Mouse (Mus musculus) testis, postnatal 10 days (tissue): ENCODE data around the gene Lrpprc.
A peak's percentile ranks its signal among the peaks of the same experiment; 100 is the strongest.
"Not testable (repeated sequence)": the region's sequence is repeated elsewhere in the genome, so short reads cannot be mapped to it uniquely, and the experiment has no call there.

Experiments used
- DNase-seq: peaks from one replicate; pipeline ENCODE4 v3.0.0; 2021; ENCODE audit warnings: low spot score

The Lrpprc gene

DNA sequence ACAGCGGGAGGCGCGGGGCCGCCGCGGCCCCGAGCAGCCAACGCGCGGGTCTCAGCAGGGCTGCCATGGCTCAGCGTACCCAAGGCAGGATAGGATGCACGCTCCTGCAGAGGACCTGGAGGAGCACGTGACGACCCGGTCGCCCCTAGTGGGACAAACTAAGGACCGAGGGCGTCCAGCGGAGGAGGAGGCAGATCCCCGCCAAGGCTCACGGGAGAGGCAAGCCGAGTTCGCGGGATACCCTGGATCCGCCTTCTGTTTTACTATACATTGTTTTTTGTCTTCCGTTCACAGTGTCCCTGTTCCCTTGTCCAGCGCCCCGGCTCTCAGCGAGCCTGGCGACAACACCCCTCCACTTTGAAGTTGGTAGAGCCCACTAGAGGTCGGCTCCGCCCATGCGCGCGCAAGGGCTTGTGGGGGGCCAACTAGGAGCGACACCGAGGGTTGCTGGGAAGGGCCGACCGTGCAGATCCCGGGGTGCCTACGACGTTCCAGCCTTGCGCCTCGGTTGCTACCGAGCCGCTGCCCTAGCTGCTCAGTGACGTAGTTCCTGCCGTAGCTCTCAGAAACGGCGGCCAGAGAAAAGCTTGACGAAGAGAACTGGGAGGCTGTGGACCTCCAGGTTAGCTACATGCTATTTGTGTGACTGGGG is at the start of gene Lrpprc:
Gene Lrpprc, minus strand, starts transcription at position 343 of the 652 bp plus-strand sequence.
- DNase-seq = peak; percentile 97

DNA sequence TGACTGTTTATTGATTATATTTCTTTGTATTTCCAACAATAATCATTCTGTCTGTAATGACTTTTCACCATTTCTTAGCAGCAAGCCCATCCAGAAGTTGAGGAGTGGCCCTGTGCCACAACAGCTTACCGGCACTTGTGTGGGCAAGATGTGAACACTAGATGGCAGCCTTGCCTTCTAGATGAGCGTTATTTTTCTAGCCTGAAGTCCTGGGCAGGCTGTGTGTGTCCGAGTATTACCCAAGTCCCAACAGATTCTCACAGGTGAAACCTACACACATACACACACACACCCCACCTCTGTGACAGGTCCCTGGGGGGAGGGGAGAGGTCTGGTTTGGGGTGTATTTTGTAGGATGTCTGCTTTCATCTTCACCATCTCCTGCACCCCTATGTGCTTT is 47.2 kb upstream of the Lrpprc start:
- peak; percentile 77 for DNase-seq

GRCm38 (mm10) chr17:84835249-84835648 is 44.7 kb upstream of the Lrpprc start:
- no peak for DNase-seq

DNA sequence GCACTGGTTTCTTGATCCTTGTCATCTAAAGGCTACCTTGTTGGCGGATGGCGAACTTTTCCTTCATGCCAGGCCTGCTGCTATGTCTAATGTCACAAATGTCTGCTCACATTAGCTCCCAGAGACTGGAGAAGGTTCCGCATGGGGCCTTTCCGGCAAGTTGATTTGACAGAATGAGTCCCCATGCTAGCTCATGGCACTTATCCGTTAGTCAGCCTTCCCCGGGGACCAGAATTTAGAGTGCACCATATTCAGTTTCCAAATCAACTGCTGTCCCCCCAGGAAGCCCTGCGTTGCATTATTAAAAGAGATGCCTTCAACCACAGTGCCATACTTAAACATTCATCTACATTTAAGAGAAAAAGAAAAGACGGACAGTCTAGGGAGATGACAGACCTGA is 41.8 kb upstream of the Lrpprc start:
- no peak for DNase-seq

- no peak for DNase-seq
These were observed 37.7 kb upstream of the Lrpprc start for GRCm38 (mm10) chr17:84828301-84828700.

DNA sequence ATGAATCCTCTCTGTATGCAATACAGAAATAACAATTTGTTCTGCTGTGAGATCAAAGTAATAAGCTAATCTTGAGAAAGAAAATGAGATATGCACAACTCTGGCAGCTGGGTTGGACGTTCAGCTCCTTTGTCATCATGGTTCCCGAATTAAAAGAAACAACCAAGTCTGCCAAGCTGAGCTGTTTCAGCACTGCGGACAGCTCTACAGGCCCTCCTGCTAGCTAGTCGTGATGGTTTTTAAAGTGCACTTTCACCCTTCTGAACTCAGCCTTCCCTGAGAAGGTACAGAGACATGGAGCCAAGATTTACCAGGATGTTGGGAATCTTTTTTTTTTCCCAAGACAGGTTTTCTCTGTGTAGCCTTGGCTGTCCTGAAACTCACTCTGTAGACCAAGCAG is 30.0 kb upstream of the Lrpprc start:
- peak; percentile 61 for DNase-seq

DNA sequence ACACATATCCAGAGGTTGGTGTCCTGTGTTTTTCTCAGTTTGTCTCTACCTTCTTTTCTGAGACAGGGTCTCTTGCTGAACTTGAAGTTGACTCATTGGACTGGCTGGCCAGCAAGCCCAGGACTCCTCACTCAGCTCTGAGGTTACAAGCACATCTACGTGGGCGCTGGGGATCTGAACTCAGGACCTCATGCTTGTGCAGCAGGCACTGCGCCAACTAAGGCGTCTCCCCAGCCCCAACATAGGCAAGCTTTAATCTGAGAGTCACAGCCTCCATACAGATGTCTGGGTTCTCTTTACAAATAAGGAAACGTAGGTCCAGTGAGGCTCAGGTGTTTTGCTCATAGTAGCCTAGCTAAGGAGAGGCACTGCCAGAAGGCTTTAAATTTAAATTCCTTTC is 27.8 kb upstream of the Lrpprc start:
- DNase-seq = no peak

GRCm38 (mm10) chr17:84816014-84816461 is 25.4 kb upstream of the Lrpprc start:
- DNase-seq = no peak

DNA sequence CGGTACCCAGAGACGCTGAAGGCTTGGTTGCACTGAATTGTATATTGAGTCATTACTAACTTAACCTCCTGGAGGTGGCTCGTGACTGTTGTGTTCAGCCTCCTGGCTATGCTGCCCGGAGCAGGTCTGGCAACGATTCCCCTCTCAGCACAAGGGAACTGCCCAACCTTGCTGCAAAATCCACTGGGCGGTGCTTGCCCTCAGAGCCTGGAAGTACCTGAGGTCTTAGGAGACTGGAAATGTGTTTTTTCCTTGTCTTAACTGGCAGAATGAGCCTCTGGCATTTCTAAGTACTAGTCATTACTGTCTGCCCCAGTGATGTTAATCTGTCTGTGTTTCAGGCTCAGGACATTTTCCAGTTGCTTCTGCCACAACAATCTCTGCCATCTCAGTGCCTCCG is 24.3 kb upstream of the Lrpprc start:
- DNase-seq = no peak

DNA sequence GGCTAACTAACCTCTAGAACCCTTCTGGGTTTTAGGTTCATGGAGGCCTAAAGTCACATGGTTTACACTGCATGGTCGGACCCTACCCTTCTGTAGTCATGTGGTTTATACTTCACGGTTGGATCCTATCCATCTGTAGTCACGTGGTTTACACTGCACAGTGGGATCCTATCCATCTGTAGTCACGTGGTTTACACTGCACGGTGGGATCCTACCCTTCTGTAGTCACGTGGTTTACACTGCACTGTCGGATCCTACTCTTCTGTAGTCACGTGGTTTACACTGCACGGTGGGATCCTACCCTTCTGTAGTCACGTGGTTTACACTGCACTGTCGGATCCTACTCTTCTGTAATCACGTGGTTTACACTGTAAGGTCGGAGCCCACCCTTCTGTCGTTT is 23.6 kb upstream of the Lrpprc start:
- DNase-seq = not testable (repeated sequence)

DNA sequence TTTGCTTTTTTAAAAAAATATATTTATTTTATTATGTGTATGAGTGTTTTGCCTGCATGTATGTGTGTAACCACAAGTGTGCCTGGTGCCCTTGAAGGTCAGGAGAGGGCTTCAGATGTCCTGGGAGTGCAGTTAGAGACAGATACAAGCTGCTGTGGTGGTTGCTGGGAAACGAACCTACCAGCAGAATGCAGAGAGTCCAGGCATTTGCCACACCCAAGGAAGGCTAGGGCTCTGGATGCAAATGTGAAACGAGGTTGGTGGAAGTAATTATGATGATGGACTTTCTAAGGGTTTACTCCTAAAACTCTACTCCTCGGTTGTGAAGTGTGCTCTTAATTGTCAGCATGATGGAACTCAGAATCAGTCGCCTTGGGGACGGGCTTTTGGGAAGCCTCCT is 1.4 kb upstream of the Lrpprc start:
- DNase-seq = no peak

DNA sequence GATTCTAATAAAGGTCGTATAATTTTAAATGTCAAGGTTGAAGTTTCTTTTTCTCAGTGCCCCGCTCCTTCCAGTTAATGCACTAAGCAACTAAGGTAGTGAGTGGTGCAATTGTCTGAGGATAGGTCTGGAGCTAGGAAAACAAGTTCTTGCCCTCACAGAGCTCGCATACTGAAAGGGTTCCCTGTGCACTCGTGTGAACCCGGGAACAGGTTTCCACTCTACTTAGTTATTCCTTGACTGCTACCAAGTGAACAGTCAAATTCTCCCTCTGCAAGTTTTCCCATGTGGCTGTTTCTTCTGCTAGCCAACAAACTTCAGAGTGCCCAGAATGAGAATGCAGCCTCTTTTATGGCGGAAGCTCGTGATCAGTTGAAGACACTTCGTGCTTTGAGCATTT is 567 bp upstream of the Lrpprc start:
- no peak for DNase-seq

- peak; percentile 66 for DNase-seq
These were observed 546 bp downstream of the Lrpprc start for GRCm38 (mm10) chr17:84790043-84790442.

DNA sequence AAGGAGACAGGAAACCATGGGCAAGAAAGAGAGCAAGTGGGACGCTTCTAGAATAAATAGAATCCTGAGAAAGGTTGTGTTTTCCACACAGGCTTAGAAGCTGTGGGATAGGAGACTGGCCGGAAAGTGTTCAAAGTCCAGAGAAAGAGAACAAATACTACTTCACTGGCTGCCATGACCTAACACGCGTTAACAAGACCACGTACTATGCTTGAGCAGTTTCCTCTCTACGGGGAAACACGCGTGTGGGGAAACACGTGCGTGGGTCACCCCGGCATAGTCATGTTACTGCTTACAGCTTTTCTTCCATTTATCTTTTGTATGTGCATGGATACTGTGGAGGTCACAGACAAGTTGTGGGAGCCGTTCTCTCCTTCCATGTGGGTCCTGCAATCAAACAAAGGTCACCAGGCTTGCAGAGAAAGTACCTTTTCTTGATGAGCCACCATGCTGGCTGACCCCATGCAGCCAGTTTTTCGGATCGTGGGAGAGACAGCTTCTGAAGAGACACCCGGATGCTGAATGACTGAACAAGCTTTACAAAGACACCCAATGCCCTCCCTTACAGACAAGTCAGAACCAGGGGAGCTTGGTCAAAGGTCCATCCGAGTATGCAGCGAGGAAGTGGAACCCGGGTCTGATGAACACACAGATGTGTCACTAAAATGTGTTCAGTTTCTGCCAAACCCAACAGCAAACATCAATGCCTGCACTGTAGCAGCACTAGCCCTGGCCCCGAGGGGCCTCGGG is 2.0 kb downstream of the Lrpprc start:
- no peak for DNase-seq

DNA sequence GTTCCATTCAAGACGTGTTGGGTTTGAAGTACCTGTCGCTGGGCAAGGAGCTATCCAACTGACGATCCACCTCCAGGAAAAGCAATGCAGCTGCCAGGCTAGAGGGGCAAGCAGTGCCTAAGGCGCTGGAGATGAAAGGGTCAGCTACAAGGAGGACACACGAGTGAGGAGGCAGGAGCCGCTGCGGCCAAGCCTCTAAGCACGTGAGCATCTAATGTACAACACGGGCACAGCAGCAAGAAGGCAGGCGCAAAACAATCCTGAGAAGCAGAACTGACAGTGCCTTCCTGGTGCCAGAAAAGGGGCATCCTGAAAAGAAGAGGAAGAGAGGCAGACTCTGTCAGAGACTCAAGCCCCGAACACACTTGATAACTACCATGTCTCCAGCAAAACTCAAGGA is 3.1 kb downstream of the Lrpprc start:
- no peak for DNase-seq

DNA sequence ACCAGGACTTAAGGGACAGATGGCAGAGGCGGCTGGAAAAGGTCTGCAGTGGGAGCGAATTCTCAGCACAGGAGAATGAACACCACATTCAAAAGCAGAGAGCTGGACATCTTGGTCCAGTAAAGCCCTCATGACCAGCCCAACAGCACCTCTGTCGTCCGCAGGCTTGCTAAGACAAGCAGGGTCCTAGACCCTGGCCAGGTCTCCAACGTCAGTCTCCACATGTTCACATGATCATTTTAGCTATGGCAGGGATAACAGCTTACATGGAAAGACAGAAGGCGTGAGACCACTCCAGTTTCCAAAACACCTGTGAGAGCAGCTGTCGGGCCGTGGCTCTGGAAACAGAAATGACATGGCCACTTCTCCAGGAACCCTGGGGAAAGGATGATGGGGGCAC is 3.7 kb downstream of the Lrpprc start:
- no peak for DNase-seq

DNA sequence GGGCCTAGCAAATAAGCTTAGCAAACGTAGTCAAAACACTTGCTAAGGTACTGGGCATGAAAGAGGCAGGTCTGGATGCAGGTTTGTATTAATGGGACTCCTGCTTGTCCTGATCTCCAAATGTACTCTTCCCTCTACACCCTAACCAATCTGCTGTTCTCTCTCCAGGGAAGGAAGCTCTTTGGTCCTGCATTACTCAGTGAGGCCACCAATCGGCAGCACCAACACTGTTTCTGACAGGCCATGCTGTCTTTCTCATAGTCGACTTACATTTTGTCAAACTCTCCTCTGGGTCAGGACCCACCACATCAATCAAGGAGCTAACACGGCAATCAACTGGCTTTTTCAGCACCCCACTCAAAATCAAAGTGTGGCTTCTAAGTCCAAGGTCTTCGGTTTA is 5.4 kb downstream of the Lrpprc start:
- no peak for DNase-seq

GRCm38 (mm10) chr17:84783491-84783890 is 7.1 kb downstream of the Lrpprc start:
- no peak for DNase-seq

- DNase-seq = no peak
These were observed 10.3 kb downstream of the Lrpprc start for GRCm38 (mm10) chr17:84780321-84780720.

DNA sequence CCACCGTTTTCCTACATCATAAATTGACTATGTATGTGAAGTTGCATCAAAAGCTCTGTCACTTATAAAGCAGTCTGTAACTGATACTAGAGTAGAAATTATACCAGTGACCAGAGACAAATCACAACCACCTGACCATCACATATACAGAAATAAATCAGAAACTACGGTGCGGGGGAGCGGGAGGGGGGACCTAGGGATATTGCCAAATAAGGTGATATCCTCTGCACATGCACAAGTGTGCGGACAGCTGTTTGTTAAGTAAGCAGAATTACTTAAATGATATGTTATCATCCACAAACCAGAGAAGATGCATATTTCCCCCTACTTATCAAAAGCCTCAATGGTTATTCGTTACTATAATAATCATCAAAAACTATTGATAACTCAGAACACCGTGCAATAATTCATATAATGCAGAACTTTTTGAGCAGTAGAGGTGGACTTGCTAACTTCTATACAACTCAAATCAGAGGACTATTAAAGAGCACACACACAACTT is 12.1 kb downstream of the Lrpprc start:
- DNase-seq = no peak

GRCm38 (mm10) chr17:84776362-84777000 is 14.1 kb downstream of the Lrpprc start:
- no peak for DNase-seq

DNA sequence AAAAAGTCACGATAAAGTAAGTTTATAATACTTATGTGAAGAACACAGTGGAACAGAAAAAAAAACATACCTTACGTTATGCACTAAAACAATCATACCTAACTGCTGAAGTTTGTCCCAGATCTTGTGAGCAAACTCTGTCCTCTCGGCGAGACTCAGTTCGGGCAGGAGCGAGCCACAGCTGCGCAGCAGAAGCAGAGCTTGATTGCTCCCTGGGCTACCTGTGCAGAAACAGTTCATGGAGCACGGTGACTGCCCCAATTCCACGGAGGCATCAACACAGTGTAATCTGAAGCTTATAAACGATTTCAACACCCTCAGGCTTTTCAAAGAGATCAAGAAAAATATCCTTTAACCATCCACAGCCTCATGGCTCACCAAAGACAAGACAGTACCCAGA is 15.3 kb downstream of the Lrpprc start:
- no peak for DNase-seq

DNA sequence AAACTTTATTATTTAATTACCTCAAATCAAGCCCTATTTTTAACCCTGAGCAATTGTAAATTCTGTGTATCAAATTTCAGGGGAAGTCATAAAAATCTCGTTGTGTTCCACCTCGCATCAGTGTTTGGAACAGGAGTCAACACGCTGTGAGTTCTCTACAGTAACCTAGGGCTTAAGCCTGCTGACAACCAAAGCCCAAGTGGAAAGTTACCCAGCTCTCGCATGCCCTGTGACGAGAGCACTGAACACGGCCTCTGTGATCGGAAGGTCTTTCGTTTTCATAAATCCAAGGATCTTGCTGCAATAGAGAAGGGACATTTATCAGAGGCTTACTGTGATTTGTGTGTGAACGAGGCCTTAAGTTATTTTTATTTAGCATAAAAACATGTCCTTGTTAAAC is 18.7 kb downstream of the Lrpprc start:
- DNase-seq = no peak
